Mouse (Mus musculus): Measurements from ENCODE around the gene Lmln.

- TF ChIP-seq ZKSCAN1 (IDR thresholded peaks at IDR 0.05; ENCODE audit: borderline replicate concordance, low read depth, low read length) (no peak), CTCF (conservative IDR thresholded peaks at IDR 0.05 in 1 of 2, IDR thresholded peaks at IDR 0.05 in 1 of 2; ENCODE audit: low read depth in 2 of 2, low read length in 2 of 2) (no peak), TCF12 (IDR thresholded peaks at IDR 0.05; ENCODE audit: low read depth, low read length) (peak; percentile 66; the same call in 1 of the 2 replicates), POLR2A (IDR thresholded peaks at IDR 0.05; ENCODE audit: low read depth, low read length) (peak; percentile 91), CHD2 (IDR thresholded peaks at IDR 0.05; ENCODE audit: low read length) (peak; percentile 81; the same call in 1 of the 2 replicates), USF1 (IDR thresholded peaks at IDR 0.05; ENCODE audit: low read depth, low read length) (peak; percentile 93), NRF1 (IDR thresholded peaks at IDR 0.05; ENCODE audit: low read depth, low read length) (peak; percentile 69), MYC (IDR thresholded peaks at IDR 0.05; ENCODE audit: low read depth, low read length) (no peak)
Measured at GRCm38 (mm10) chr16:33062024-33062681, at the start of gene Lmln.
